Mouse (Mus musculus): ENCODE results near the gene Dgkh. TPM values are rescaled to one million over a fixed set of nuclear protein-coding genes. Genes with fewer than 3 reads are reported as not detected.

The Dgkh gene
- total RNA-seq, 2 experiments from 2014 or later, result 61.0 to 64.8 TPM

DNA sequence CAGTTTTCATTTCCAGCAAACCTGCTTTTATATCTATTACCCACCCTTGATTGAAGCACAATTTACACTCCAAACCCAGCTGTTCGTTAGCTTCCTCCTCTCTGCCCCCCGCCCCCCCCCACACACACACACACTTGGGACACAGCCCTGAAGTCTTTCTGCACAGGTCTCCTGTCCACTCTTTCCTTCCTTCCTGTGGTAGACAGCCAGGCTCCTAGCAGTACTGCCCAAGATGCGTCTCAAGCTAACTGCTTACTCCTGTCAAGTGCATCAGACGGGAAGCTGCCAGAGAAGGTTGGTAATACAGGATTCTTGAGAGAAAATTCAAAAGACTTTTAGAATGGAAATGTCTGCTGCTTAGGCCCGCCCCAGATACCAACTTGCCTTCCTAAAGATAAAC is 92.9 kb downstream of the Dgkh start:
- DNase-seq, result no peak
- intact Hi-C loops (cut with DNase I), result no loop called here

GRCm38 (mm10) chr14:78635612-78636400 is 96.8 kb downstream of the Dgkh start:
- no peak for DNase-seq

DNA sequence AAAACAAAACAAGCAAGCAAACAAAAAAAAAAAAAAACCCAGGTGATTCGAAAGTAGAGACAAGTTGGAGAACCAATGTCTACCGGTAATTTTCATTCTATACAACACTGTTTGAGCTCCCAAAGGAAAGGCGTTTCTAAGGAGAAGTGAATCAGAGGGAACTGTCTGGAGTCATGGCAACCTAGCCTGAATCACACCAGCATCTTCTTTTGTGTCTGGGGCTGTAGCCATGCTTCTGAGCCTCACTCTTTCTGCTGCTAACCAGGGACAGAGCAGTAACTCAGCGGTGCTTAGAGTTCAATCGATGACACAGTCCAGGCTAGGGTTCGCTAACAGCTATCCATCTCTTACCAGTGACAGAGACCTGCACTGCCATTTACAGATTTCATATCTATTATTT is 99.8 kb downstream of the Dgkh start:
- no peak for DNase-seq
- intact Hi-C loops (cut with DNase I), result no loop called here

More at GRCm38 (mm10) chr14:78635612-78636400, 96.8 kb downstream of the Dgkh start:
- intact Hi-C loops (cut with DNase I), result no loop called here

GRCm38 (mm10) chr14:78630923-78631875 is 101.4 kb downstream of the Dgkh start:
- DNase-seq, result no peak
- intact Hi-C loops (cut with DNase I), result no loop called here

DNA sequence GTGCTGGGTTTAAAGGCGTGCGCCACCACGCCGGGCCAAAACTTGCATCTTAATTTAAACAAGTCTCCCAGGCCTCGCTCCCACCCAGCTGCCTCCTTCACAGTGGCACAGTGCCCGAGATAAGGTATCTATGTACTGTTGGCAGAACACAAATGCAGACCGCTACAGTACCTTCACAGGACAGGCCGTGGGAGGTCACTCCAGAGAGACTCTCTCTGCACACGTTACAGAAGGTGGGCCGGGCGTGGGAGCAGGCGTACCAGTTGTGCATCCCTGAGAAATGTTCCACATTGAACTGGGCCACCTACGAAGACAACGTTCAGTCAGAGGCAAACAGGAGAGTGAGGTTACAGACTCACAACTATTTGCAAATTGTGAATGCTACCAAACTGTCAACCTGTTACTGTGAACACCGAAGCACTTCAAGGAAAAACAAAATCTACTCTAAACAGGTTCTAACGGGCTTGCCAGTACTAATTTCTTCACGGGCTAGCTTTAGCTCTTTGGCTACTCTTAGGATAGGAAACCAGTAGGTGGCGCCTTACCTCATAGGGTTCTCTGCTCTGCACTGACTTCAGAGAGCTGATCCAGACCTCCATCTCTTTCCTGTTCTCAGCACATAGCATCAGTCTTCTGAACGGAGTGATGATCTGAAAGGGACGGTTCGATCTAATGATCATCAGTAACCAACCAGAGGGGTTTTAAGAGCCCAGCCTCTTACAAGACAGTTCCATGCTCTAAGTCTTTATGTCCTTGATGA is 104.9 kb downstream of the Dgkh start:
- intact Hi-C loops (cut with DNase I), result no loop called here
- DNase-seq, result no peak

DNA sequence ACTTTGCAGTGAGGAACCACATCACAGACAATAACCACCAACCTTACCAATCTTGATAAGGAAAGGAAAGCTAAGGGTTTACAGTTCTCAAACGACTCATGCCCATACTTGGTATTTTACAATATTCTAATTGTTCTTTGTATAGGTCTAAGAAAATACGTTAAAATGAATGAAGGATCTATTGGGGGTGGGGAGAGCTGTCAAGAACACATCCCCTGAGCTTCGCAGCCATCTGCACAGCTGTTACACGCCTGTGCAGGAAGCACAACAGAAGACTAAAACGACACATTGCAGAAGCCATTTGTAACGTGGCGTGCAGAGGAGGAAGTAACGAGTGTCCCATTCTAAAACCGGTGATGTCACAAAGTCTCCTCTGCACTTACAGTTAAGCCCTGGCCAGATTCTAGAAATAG is 113.7 kb downstream of the Dgkh start:
- DNase-seq, result no peak
- intact Hi-C loops (cut with DNase I), result no loop called here

DNA sequence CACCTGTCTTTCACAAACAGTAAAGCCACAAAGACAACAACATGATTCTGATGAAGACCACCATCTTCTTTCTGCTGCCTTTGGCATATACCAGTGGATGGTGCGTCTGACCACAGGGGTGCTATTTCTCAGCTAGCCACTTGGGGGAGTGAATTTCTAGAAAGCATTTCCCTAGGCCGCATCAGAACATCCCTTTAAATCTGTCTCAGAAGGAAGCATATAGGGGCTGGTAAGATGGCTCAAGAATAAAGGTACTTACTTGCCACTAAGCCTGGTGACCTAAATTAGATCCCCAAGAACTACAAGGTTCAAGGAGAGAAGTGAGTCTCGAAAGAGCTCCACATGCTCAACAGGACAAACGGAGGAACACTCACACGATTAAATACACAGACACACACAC is 119.0 kb downstream of the Dgkh start:
- no peak for DNase-seq

GRCm38 (mm10) chr14:78612111-78612788 is 120.3 kb downstream of the Dgkh start:
- intact Hi-C loops (cut with DNase I), result no loop called here
- no peak for DNase-seq

More for the DNA sequence above, 119.0 kb downstream of the Dgkh start:
- intact Hi-C loops (cut with DNase I), result no loop called here

DNA sequence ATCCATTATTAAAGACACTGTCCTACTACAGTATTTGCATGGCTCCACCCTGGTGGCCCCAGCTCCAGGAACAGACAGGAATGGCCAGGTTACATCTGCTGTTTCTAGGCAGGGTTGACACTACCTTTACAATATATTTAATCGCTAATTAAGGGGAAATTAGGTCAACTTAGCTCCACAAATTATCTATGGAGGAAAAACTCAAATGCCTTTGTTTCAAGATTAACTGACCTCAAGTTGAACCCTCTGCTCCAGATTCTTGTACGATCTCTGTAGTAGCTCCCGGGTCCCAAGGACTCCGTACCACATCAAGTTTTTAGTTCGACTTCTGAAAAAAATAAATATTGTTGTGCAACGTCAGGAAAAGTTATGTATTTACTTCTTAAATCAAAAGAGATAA is 137.7 kb downstream of the Dgkh start:
- intact Hi-C loops (cut with DNase I), result loop anchor here (10.0 kb wide), 1 partner anchor 80 kb away; no protein-coding TSS in a partner anchor
- DNase-seq, result no peak

- intact Hi-C loops (cut with DNase I), result loop anchor here (10.0 kb wide), 1 partner anchor 78 kb away; no protein-coding TSS in a partner anchor
- DNase-seq, result no peak
Observed at GRCm38 (mm10) chr14:78592965-78593364, 139.6 kb downstream of the Dgkh start.

DNA sequence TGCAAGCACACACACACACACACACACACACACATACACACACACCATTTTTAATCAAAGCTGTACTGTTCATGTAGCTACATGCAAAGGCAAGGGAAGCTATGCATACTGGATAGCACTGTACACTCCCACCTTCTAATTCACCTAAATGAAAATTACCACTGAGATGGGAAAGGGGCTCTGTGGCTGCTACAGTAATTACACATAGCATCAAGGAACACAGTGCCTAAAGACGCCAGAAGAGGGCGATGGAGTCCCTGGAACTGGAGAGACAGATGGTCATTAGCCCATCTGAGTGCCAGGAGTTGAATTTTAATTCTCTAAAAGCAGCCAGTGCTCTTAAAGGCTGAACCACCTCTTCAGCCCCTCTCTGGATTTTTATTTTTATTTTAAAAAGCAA is 142.2 kb downstream of the Dgkh start:
- intact Hi-C loops (cut with DNase I), result loop anchor here (10.0 kb wide), 1 partner anchor 76 kb away; no protein-coding TSS in a partner anchor
- DNase-seq, result peak; percentile 77

DNA sequence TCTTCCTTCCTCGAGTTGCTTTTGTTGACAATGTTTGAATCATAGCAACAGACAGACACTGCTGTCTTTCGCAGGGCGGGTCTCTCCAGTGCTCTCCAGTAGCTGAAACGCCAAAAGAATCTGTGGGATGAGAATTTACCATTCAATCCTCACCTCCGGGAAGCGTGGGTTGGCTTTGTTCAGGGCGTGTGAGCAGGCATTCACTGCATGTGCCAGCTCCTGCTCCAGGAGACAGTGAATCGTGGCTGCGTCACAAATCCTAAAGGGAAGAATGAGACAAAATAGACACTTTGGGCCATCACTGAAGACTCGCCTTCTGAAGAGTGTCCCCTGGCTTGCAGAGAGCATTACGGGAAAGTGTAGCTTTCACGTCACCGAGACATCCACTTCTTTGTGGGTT is 148.4 kb downstream of the Dgkh start:
- no peak for DNase-seq
- intact Hi-C loops (cut with DNase I), result no loop called here

- intact Hi-C loops (cut with DNase I), result no loop called here
Observed at GRCm38 (mm10) chr14:78583168-78583567, 149.4 kb downstream of the Dgkh start.

GRCm38 (mm10) chr14:78575899-78576298 is 156.7 kb downstream of the Dgkh start:
- intact Hi-C loops (cut with DNase I), result no loop called here
- peak; percentile 9 for DNase-seq

More at GRCm38 (mm10) chr14:78583168-78583567, 149.4 kb downstream of the Dgkh start:
- no peak for DNase-seq

DNA sequence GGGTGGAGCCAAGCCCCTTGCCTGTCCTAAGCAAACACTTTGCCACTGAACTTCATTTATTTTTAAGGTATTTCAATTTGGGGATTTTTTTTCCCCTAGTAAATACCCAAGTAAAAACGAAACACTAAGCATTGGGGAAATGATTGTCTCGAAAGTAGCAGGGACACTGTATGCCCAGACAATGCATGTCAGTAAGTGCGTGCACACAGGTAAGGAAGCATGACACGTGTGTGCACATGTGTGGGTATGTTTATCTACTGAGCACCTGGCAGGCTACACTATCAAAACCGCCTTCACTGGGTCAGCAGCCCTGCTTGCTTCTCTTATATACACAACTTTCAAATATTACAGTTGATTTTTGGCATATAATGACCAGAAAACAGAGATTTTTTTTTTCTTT is 164.2 kb downstream of the Dgkh start:
- intact Hi-C loops (cut with DNase I), result no loop called here
- DNase-seq, result no peak

- DNase-seq, result no peak
- intact Hi-C loops (cut with DNase I), result no loop called here
Observed at GRCm38 (mm10) chr14:78566431-78566830, 166.1 kb downstream of the Dgkh start.

DNA sequence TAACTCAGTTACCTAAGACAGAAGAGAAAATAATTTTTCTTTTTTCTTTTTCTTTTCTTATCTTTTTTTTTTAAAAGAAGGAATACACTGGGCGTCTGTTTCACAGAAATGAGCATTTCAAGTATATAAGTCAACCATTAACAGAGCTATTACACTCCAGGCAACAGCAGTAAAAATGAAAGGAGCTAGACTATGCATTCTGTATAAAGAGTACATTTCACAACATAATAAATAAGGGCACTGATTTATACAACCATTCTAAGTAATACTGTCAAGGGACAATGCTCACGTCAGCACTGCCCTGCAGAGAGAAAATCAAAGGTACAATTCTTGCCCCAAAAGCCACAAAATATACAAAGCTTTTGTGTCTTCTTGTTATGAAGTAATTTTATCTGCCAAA is 168.3 kb downstream of the Dgkh start:
- intact Hi-C loops (cut with DNase I), result no loop called here
- no peak for DNase-seq

DNA sequence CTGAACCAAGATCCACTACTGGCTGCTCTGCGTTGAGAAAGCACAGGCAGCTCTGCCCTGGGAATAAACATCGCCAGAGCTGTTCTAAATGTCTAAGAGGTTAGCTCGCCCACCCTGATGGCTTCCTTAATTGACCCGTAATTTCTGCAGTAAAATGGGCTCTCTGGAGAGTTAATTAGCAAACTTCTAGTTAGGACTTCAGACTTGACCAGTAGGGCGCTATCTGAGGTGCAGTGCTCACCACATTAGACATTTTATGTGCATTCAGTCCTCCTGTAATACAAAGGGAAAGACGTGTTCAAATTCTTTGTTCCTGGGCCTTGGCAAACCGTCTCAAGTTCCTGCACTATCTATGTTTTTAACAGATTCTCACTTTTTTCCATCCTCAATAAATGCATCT is 169.4 kb downstream of the Dgkh start:
- intact Hi-C loops (cut with DNase I), result no loop called here
- DNase-seq, result no peak

DNA sequence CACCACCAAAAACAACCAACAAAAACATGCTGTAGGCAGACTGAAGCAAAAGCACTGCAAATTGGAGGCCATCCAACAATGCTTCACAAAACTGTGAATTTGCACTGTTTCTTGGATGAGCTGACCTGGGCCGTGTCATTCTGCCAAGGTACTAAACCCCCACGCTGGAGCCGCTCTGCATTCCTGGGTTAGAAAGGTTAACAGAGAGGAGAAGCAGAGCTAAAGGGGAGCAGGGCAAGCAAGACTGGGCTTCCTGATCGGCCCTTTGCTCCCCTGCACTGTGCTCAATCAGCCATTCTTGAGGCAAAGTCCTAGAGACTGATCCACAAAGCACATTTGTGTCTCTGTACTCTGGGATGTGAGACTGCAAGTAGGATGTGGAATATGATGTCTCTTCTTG is 170.5 kb downstream of the Dgkh start:
- intact Hi-C loops (cut with DNase I), result no loop called here
- no peak for DNase-seq

DNA sequence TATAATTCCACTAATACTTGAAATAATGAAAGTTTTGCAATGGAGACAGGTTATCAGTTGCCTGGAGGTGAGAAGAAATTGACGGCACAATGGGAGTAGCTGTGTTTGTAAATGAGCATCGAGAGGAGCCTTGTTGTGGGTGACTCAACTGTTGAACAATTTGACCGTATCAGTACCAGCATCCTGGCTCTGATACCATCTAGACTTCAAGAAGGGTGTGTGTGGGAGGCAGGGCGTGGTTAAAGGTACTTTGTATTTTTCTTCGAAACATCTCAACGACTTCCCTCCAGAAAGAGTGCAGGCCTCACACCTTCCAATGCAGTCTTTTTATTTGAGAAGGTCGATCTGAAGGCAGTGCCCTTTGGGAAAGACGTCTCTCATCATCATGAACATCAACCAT is 173.5 kb downstream of the Dgkh start:
- intact Hi-C loops (cut with DNase I), result no loop called here

More for the DNA sequence above, 173.5 kb downstream of the Dgkh start:
- DNase-seq, result no peak
